Mouse (Mus musculus) erythroblast, embryonic 14.5 days (primary cell): Measurements from ENCODE around the gene Plcb3. TPM values are rescaled to one million over a fixed set of nuclear protein-coding genes. Genes with fewer than 3 reads are reported as not detected.

Source experiments
- H3K27me3 ChIP-seq: 2 replicates; pipeline ENCODE4 v1.6.1; 2012; ENCODE audit warnings: inconsistent platforms; ENCODE audit not compliant: control insufficient read depth
- H3K36me3 ChIP-seq: 2 replicates; pipeline ENCODE4 v1.6.1; 2012; ENCODE audit warnings: mild to moderate bottlenecking, inconsistent platforms; ENCODE audit not compliant: control insufficient read depth
- H3K4me1 ChIP-seq: 2 replicates; pipeline ENCODE4 v1.6.1; 2012; ENCODE audit warnings: inconsistent platforms; ENCODE audit not compliant: control insufficient read depth
- H3K4me3 ChIP-seq: replicated peaks from 2 replicates; pipeline ENCODE3; 2012; ENCODE audit warnings: moderate library complexity, mild to moderate bottlenecking, inconsistent platforms
- H3K9me3 ChIP-seq: 2 replicates; pipeline ENCODE4 v1.6.1; 2012; ENCODE audit warnings: low read length, inconsistent platforms, mixed read lengths; ENCODE audit not compliant: control insufficient read depth
- GATA1 ChIP-seq: IDR thresholded peaks from 2 replicates; pipeline ENCODE4 v1.6.1; 2012; ENCODE audit warnings: low read length, inconsistent platforms, mixed read lengths
- TAL1 ChIP-seq: IDR thresholded peaks from 3 replicates; pipeline ENCODE4 v1.6.1; 2012; ENCODE audit warnings: low read length, inconsistent platforms, mixed read lengths
- polyA plus RNA-seq: library from polyadenylated mRNA; stranded (reverse); fragments of >175 nt; gene quantifications from 2 replicates; pipeline ENCODE4 v1.2.3, GENCODE M21; 2012

Gene Plcb3
- polyA plus RNA-seq, 1 experiment, result 0.22 TPM

GRCm38 (mm10) chr19:6919876-6920740, 56.2 kb downstream of the Plcb3 start:
- TF ChIP-seq GATA1 (no peak), TAL1 (no peak)
- Histone ChIP-seq H3K27me3 (peaks cover 24% of the 10 kb centered on the region), H3K9me3 (no peaks in the 10 kb centered on the region; the same call in 1 of the 2 replicates), H3K4me3 (peak overlapping the region; percentile 75), H3K4me1 (peaks cover 56% of the 10 kb centered on the region), H3K36me3 (peaks cover 5% of the 10 kb centered on the region)

- Histone ChIP-seq H3K9me3 (no peaks in the 10 kb centered on the region), H3K27me3 (peaks cover 17% of the 10 kb centered on the region), H3K4me3 (no peak overlapping the region), H3K4me1 (peaks cover 53% of the 10 kb centered on the region), H3K36me3 (peaks cover 5% of the 10 kb centered on the region)
- no peak for TF ChIP-seq GATA1
These were observed 56.8 kb downstream of the Plcb3 start for GRCm38 (mm10) chr19:6919431-6919830.

GRCm38 (mm10) chr19:6918321-6918720, 57.9 kb downstream of the Plcb3 start:
- Histone ChIP-seq H3K4me1 (peaks cover 59% of the 10 kb centered on the region), H3K9me3 (no peaks in the 10 kb centered on the region), H3K36me3 (peaks cover 16% of the 10 kb centered on the region), H3K27me3 (peaks cover 6% of the 10 kb centered on the region), H3K4me3 (no peak overlapping the region)
- TF ChIP-seq TAL1, result no peak
- TF ChIP-seq GATA1, result no peak

- H3K36me3 ChIP-seq, result peaks cover 34% of the 10 kb centered on the region
- peaks cover 49% of the 10 kb centered on the region for H3K4me1 ChIP-seq
- no peak overlapping the region for H3K4me3 ChIP-seq
- H3K27me3 ChIP-seq, result no peaks in the 10 kb centered on the region
- TF ChIP-seq TAL1 (no peak), GATA1 (no peak)
- H3K9me3 ChIP-seq, result no peaks in the 10 kb centered on the region
These were observed 59.8 kb downstream of the Plcb3 start for GRCm38 (mm10) chr19:6916496-6916895.

- H3K4me1 ChIP-seq, result peaks cover 49% of the 10 kb centered on the region
- TF ChIP-seq TAL1 (no peak), GATA1 (0 out of 2 replicates have a peak, but pooled peaks have one; percentile 15)
- no peak overlapping the region for H3K4me3 ChIP-seq
- H3K27me3 ChIP-seq, result no peaks in the 10 kb centered on the region
- no peaks in the 10 kb centered on the region for H3K9me3 ChIP-seq
- H3K36me3 ChIP-seq, result peaks cover 40% of the 10 kb centered on the region
These were observed 61.0 kb downstream of the Plcb3 start for GRCm38 (mm10) chr19:6915276-6915675.

- Histone ChIP-seq H3K4me1 (peaks cover 43% of the 10 kb centered on the region), H3K27me3 (no peaks in the 10 kb centered on the region), H3K9me3 (no peaks in the 10 kb centered on the region), H3K4me3 (no peak overlapping the region), H3K36me3 (peaks cover 37% of the 10 kb centered on the region)
- TF ChIP-seq GATA1, result no peak
- TF ChIP-seq TAL1, result no peak
These were observed 61.7 kb downstream of the Plcb3 start for GRCm38 (mm10) chr19:6914540-6914939.

GRCm38 (mm10) chr19:6913991-6914390, 62.3 kb downstream of the Plcb3 start:
- no peaks in the 10 kb centered on the region for H3K9me3 ChIP-seq
- no peaks in the 10 kb centered on the region for H3K27me3 ChIP-seq
- no peak for TF ChIP-seq TAL1
- TF ChIP-seq GATA1, result no peak
- no peak overlapping the region for H3K4me3 ChIP-seq
- H3K4me1 ChIP-seq, result peaks cover 47% of the 10 kb centered on the region
- peaks cover 37% of the 10 kb centered on the region for H3K36me3 ChIP-seq

- TF ChIP-seq GATA1 (no peak), TAL1 (no peak)
- Histone ChIP-seq H3K9me3 (no peaks in the 10 kb centered on the region), H3K27me3 (no peaks in the 10 kb centered on the region), H3K4me3 (no peak overlapping the region), H3K4me1 (peaks cover 57% of the 10 kb centered on the region), H3K36me3 (peaks cover 37% of the 10 kb centered on the region)
These were observed 63.2 kb downstream of the Plcb3 start for GRCm38 (mm10) chr19:6913036-6913435.

- Histone ChIP-seq H3K4me3 (no peak overlapping the region), H3K4me1 (peaks cover 62% of the 10 kb centered on the region), H3K27me3 (no peaks in the 10 kb centered on the region), H3K9me3 (no peaks in the 10 kb centered on the region), H3K36me3 (peaks cover 39% of the 10 kb centered on the region)
- no peak for TF ChIP-seq GATA1
- TF ChIP-seq TAL1, result no peak
These were observed 63.9 kb downstream of the Plcb3 start for GRCm38 (mm10) chr19:6912205-6912970.
